Mouse (Mus musculus) embryonic facial prominence, embryonic 12.5 days (tissue): Measurements from ENCODE around the gene Cd209b. TPM values are rescaled to one million over a fixed set of nuclear protein-coding genes. Genes with fewer than 3 reads are reported as not detected.

Experiments used
- ATAC-seq: fragments of 200-750 bp; cut with Nextera tagmentation; 2 replicates; pipeline ENCODE4 v1.8.0; 2017; ENCODE audit not compliant: insufficient number of reproducible peaks, insufficient read depth, low FRiP score, low TSS enrichment
- H3K27ac ChIP-seq: fragments of 300-500 bp; sonication (generic); 2 replicates; pipeline ENCODE4 v1.5.1; 2016; ENCODE audit warnings: mild to moderate bottlenecking
- H3K27me3 ChIP-seq: fragments of 300-500 bp; sonication (generic); 2 replicates; pipeline ENCODE4 v1.6.1; 2016; ENCODE audit warnings: mild to moderate bottlenecking, moderate library complexity
- H3K36me3 ChIP-seq: fragments of 300-500 bp; sonication (generic); 2 replicates; pipeline ENCODE4 v1.6.1; 2016; ENCODE audit warnings: mild to moderate bottlenecking
- H3K4me1 ChIP-seq: fragments of 300-500 bp; sonication (generic); 2 replicates; pipeline ENCODE4 v1.6.1; 2016
- H3K4me2 ChIP-seq: fragments of 300-500 bp; sonication (generic); replicated peaks from 2 replicates; pipeline ENCODE4 v1.6.1; 2016; ENCODE audit warnings: mild to moderate bottlenecking, moderate library complexity
- H3K4me3 ChIP-seq: fragments of 300-500 bp; sonication (generic); 2 replicates; pipeline ENCODE4 v1.5.1; 2016; ENCODE audit warnings: mild to moderate bottlenecking
- H3K9ac ChIP-seq: fragments of 300-500 bp; sonication (generic); 2 replicates; pipeline ENCODE4 v1.6.1; 2016; ENCODE audit warnings: mild to moderate bottlenecking, moderate library complexity
- H3K9me3 ChIP-seq: fragments of 300-500 bp; sonication (generic); 2 replicates; pipeline ENCODE4 v1.6.1; 2016; ENCODE audit warnings: mild to moderate bottlenecking, moderate library complexity
- WGBS: fragments of 180-500 bp; shearing (Covaris S2); methylation state at CpG from one replicate; pipeline ENCODE4 v1.1.7; 2016; 5-methylcytosine and 5-hydroxymethylcytosine counted together
- polyA plus RNA-seq: library from polyadenylated mRNA; unstranded; fragments of >200 nt; fragmentation: Nextera tagmentation; extraction: Ambion mirVana; gene quantifications from 2 replicates; pipeline ENCODE4 v1.2.1, GENCODE M21; 2016

The Cd209b gene
- polyA plus RNA-seq = not detected in 2 replicates

DNA sequence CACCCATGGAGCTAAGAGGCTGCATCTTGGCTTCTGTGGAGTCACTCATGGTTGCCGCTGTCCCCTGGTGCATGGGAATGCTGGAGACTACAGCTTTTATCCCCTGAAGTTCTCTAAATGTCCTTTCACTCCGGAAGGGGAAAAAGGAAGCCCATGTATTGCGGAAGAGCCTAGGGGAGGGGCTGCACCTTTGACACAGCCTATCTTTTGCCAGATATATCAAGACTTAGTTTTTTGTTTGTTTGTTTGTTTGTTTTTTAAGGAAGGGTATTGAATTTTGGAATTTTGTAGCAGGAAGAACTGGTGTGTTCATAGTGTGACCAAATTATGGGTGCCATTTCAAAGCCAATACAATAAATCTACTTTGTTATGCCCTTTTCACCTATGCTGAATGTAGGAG is at the start of gene Cd209b:
TSS of gene Cd209b (minus strand) at position 101 of the 400 bp plus-strand sequence.
- no peak for ATAC-seq
- Histone ChIP-seq H3K27ac (no peak within 1 kb of the TSS), H3K4me3 (no peak within 1 kb of the TSS), H3K36me3 (no peaks in the 10 kb centered on the region), H3K9me3 (peaks cover 3% of the 10 kb centered on the region; the same call in 1 of the 2 replicates), H3K9ac (no peak within 1 kb of the TSS), H3K4me2 (no peak within 1 kb of the TSS), H3K4me1 (no peaks in the 10 kb centered on the region), H3K27me3 (no peaks in the 10 kb centered on the region)
- 88% methylated on average over 3 of the region's 3 CpGs for WGBS

DNA sequence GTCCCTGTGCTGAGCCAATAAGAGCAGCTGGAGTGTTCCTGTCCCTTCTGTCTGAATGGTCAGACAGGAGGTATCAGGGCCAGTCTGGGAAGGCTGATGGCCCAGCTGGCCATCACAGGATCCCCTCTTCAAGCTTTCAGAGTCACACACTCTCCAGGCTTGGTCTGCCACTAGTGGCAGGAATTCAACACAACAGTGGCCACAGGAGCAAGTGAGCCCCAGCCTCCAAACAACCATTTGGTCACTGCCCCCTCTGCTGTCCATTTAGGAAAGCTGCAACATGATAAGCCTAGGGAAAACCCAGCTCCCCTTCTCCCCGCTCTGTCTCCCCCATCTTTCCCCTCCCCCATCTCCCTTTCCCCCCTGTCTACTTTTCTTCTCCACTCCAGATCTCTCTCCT is 29.4 kb upstream of the Cd209b start:
- Histone ChIP-seq H3K9me3 (peaks cover 17% of the 10 kb centered on the region), H3K4me2 (no peak overlapping the region), H3K27ac (no peak overlapping the region), H3K4me1 (no peaks in the 10 kb centered on the region), H3K4me3 (no peak overlapping the region), H3K9ac (no peak overlapping the region), H3K27me3 (no peaks in the 10 kb centered on the region), H3K36me3 (no peaks in the 10 kb centered on the region)
- WGBS = 82% methylated on average over 1 of the region's 1 CpGs
- no peak for ATAC-seq

- no peaks in the 10 kb centered on the region for H3K27me3 ChIP-seq
- no peak for ATAC-seq
- 70% methylated on average over 1 of the region's 1 CpGs for WGBS
These were observed 28.0 kb upstream of the Cd209b start, which contains the start of gene Cd209c for GRCm38 (mm10) chr8:3954646-3955045. TSS of gene Cd209c (minus strand) at chr8:3954746.

GRCm38 (mm10) chr8:3940023-3940422 is 13.4 kb upstream of the Cd209b start:
- Histone ChIP-seq H3K4me3 (no peak overlapping the region), H3K27me3 (no peaks in the 10 kb centered on the region), H3K36me3 (no peaks in the 10 kb centered on the region), H3K9ac (no peak overlapping the region), H3K4me1 (no peaks in the 10 kb centered on the region), H3K4me2 (no peak overlapping the region), H3K27ac (no peak overlapping the region), H3K9me3 (peaks cover 22% of the 10 kb centered on the region; the same call in 1 of the 2 replicates)
- no peak for ATAC-seq
- WGBS = 92% methylated on average over 3 of the region's 3 CpGs

More at GRCm38 (mm10) chr8:3954646-3955045, 28.0 kb upstream of the Cd209b start, which contains the start of gene Cd209c:
- no peaks in the 10 kb centered on the region for H3K4me1 ChIP-seq
- no peak within 1 kb of the TSS for H3K9ac ChIP-seq
- H3K9me3 ChIP-seq = peaks cover 17% of the 10 kb centered on the region
- H3K4me3 ChIP-seq = no peak within 1 kb of the TSS
- H3K4me2 ChIP-seq = no peak within 1 kb of the TSS
- H3K36me3 ChIP-seq = no peaks in the 10 kb centered on the region
- no peak within 1 kb of the TSS for H3K27ac ChIP-seq

DNA sequence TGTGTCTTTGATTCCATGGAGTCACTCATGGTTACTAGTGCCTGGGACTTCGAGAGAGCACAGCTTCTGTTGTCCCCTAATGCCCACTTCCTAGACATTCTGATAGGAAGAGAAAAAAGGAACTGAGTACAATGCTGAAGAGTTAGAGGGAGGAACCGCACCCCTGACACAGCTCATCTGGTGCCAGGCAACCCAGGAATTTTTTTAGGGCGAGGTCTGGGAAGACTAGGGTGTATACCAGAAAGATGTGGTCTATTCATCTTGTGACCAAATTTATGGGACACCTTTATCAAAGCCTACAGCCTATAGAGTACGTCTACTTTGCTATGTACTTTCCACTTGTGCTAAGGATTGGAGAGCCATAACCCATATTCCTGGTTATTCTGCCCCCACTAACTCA is 48.2 kb downstream of the Cd209b start, which contains the start of gene Cd209d:
TSS of gene Cd209d (minus strand) at position 101 of the 400 bp plus-strand sequence.
- Histone ChIP-seq H3K9me3 (peaks cover 10% of the 10 kb centered on the region), H3K27me3 (no peaks in the 10 kb centered on the region), H3K27ac (no peak within 1 kb of the TSS), H3K4me1 (no peaks in the 10 kb centered on the region), H3K4me3 (no peak within 1 kb of the TSS), H3K4me2 (no peak within 1 kb of the TSS), H3K9ac (no peak within 1 kb of the TSS), H3K36me3 (no peaks in the 10 kb centered on the region)
- WGBS = 67% methylated on average over 4 of the region's 4 CpGs
- no peak for ATAC-seq

DNA sequence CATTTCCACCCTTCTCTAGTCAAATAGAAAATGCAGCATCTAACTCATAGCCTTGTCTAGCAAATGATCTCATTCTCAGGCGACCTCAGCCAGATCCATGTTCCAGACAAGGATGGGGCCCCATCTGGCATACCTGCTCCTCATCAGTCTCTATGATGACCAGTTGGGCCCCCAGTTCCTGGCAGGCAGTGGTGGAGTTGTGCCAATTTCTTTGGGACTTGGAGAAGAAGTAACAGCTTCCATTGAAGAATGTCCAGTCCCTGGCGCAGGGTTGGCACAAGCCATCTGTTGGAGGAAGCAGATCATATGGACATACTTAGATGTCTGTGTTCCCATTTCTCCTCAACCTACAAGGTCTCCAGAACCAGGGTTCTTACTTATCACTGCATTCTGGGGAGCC is 50.5 kb downstream of the Cd209b start:
- WGBS = 79% methylated on average over 2 of the region's 2 CpGs
- Histone ChIP-seq H3K36me3 (no peaks in the 10 kb centered on the region), H3K4me3 (no peak overlapping the region), H3K4me2 (no peak overlapping the region), H3K9ac (no peak overlapping the region), H3K27ac (no peak overlapping the region), H3K4me1 (no peaks in the 10 kb centered on the region), H3K9me3 (peaks cover 16% of the 10 kb centered on the region), H3K27me3 (no peaks in the 10 kb centered on the region)
- ATAC-seq = no peak

Other genes with a start within 250 kb of the Cd209b start
- gene Fcer2a, start 232.7 kb downstream of the Cd209b start, polyA plus RNA-seq = 0.15 and 0.23 TPM in 2 replicates
- not detected in 2 replicates for gene Clec4g, start 206.2 kb downstream of the Cd209b start, polyA plus RNA-seq
- gene Cd209a, start 177.9 kb downstream of the Cd209b start, polyA plus RNA-seq = not detected in 2 replicates
- not detected in 2 replicates for gene Cd209e, start 72.5 kb downstream of the Cd209b start, polyA plus RNA-seq
- not detected in 2 replicates for gene Cd209d, start 48.3 kb downstream of the Cd209b start, polyA plus RNA-seq
- 0.26 and 0.55 TPM in 2 replicates for gene Cd209c, start 27.9 kb upstream of the Cd209b start, polyA plus RNA-seq
- not detected in 2 replicates for gene Cd209f, start 179.0 kb upstream of the Cd209b start, polyA plus RNA-seq
- gene Cd209g, start 207.3 kb upstream of the Cd209b start, polyA plus RNA-seq = not detected in 2 replicates
- 35.6 and 37.3 TPM in 2 replicates for gene Evi5l, start 239.7 kb upstream of the Cd209b start, polyA plus RNA-seq